Mouse (Mus musculus): ENCODE measurements at regions not wholly inside any gene's neighbourhood (a gene's known extent, or its start where the extent isn't known, plus 50 kb on each side); places are given as distances from the start of the nearest gene placed in this dataset.

DNA sequence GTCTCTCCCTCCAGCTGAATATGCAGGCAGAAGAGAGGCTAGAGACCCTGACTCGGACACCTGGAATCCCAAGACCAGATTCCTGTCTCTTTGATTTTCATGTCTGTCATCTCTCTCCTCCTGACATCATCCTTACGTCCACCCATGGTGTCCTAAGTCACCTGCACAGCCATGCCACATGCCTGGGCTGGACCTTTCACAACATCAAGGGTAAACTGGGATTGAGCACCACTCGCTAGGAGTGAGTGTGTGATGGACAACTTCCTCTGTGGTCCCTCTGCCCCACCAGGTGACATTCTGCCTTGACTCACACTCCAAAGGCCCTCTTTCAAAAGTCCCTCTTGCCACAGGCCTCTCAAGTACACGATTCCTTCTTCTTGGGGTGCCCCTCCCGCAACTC, 244.1 kb downstream of the Bcl11b start:
- no peak overlapping the region for H3K4me2 ChIP-seq (replicated peaks; ENCODE audit: low read depth)

DNA sequence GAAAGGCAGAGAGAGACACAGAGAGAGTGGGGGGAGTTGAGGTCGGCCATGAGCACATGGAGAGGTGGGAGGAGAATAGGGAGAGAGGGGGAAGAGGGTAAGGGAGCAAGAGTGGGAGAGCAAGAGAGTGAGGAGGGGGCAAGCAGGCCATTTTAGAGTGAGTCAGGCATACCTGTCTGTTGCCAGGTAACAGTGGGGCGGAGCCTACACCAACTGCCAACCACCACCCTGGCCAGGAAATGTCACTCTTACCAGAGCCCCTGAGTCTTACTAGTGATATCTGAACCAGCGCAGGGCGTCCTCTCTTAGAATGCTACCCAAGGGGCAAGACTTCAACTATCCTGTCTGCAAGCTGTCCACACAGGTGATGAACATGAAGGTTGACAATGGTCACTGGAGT, 243.5 kb downstream of the Bcl11b start:
- ATAC-seq (ENCODE audit: low FRiP score, low TSS enrichment), result no peak

More for the DNA sequence above, 244.1 kb downstream of the Bcl11b start:
- TF ChIP-seq CTCF (IDR thresholded peaks at IDR 0.05; ENCODE audit: low read depth) (no peak), EP300 (optimal IDR thresholded peaks at IDR 0.05) (no peak)
- WGBS, result 86% methylated on average over 5 of the region's 5 CpGs
- no peak for DNase-seq (ENCODE audit: low spot score)
- no peaks in the 10 kb centered on the region for H3K9me3 ChIP-seq (ENCODE audit: control insufficient read depth, low read length)
- H3K27me3 ChIP-seq (ENCODE audit: control insufficient read depth, insufficient read depth, low read length), result no peaks in the 10 kb centered on the region
- H3K4me3 ChIP-seq (ENCODE audit: low read depth, low read length), result no peak overlapping the region
- H3K4me1 ChIP-seq (replicated peaks; ENCODE audit: control insufficient read depth, insufficient read depth), result no peaks in the 10 kb centered on the region
- no peak overlapping the region for H3K9ac ChIP-seq (ENCODE audit: low read length)
- ATAC-seq (ENCODE audit: low FRiP score, low TSS enrichment), result no peak
- no peak overlapping the region for H3K27ac ChIP-seq (replicated peaks)
- no peaks in the 10 kb centered on the region for H3K36me3 ChIP-seq (ENCODE audit: control insufficient read depth, insufficient read depth, low read length)

GRCm38 (mm10) chr12:107762140-107762539, 241.3 kb downstream of the Bcl11b start:
- TF ChIP-seq CTCF (IDR thresholded peaks at IDR 0.05; ENCODE audit: low read depth) (no peak), EP300 (optimal IDR thresholded peaks at IDR 0.05) (no peak)
- H3K4me3 ChIP-seq (ENCODE audit: low read depth, low read length), result no peak overlapping the region
- DNase-seq (ENCODE audit: low spot score) (no peak), ATAC-seq (ENCODE audit: low FRiP score, low TSS enrichment) (no peak)
- H3K27ac ChIP-seq (replicated peaks), result no peak overlapping the region
- H3K9me3 ChIP-seq (ENCODE audit: control insufficient read depth, low read length), result no peaks in the 10 kb centered on the region
- no peak overlapping the region for H3K9ac ChIP-seq (ENCODE audit: low read length)
- WGBS, result 70% methylated on average over 4 of the region's 4 CpGs
- no peaks in the 10 kb centered on the region for H3K4me1 ChIP-seq (replicated peaks; ENCODE audit: control insufficient read depth, insufficient read depth)
- no peaks in the 10 kb centered on the region for H3K36me3 ChIP-seq (ENCODE audit: control insufficient read depth, insufficient read depth, low read length)
- H3K27me3 ChIP-seq (ENCODE audit: control insufficient read depth, insufficient read depth, low read length), result no peaks in the 10 kb centered on the region
- H3K4me2 ChIP-seq (replicated peaks; ENCODE audit: low read depth), result no peak overlapping the region

More for the DNA sequence above, 243.5 kb downstream of the Bcl11b start:
- no peaks in the 10 kb centered on the region for H3K27me3 ChIP-seq (ENCODE audit: control insufficient read depth, insufficient read depth, low read length)
- no peaks in the 10 kb centered on the region for H3K36me3 ChIP-seq (ENCODE audit: control insufficient read depth, insufficient read depth, low read length)
- no peak overlapping the region for H3K4me3 ChIP-seq (ENCODE audit: low read depth, low read length)
- TF ChIP-seq EP300 (optimal IDR thresholded peaks at IDR 0.05), result no peak
- TF ChIP-seq CTCF (IDR thresholded peaks at IDR 0.05; ENCODE audit: low read depth), result no peak
- no peak overlapping the region for H3K27ac ChIP-seq (replicated peaks)
- WGBS, result 84% methylated on average over 4 of the region's 4 CpGs
- no peak overlapping the region for H3K4me2 ChIP-seq (replicated peaks; ENCODE audit: low read depth)
- no peak for DNase-seq (ENCODE audit: low spot score)
- no peaks in the 10 kb centered on the region for H3K9me3 ChIP-seq (ENCODE audit: control insufficient read depth, low read length)
- no peak overlapping the region for H3K9ac ChIP-seq (ENCODE audit: low read length)
- H3K4me1 ChIP-seq (replicated peaks; ENCODE audit: control insufficient read depth, insufficient read depth), result no peaks in the 10 kb centered on the region

- Histone ChIP-seq H3K9ac (ENCODE audit: low read length) (no peak overlapping the region), H3K4me3 (ENCODE audit: low read depth, low read length) (no peak overlapping the region), H3K9me3 (ENCODE audit: control insufficient read depth, low read length) (no peaks in the 10 kb centered on the region), H3K4me1 (replicated peaks; ENCODE audit: control insufficient read depth, insufficient read depth) (no peaks in the 10 kb centered on the region), H3K4me2 (replicated peaks; ENCODE audit: low read depth) (no peak overlapping the region), H3K27ac (replicated peaks) (no peak overlapping the region), H3K27me3 (ENCODE audit: control insufficient read depth, insufficient read depth, low read length) (no peaks in the 10 kb centered on the region), H3K36me3 (ENCODE audit: control insufficient read depth, insufficient read depth, low read length) (no peaks in the 10 kb centered on the region)
- DNase-seq (ENCODE audit: low spot score) (no peak), ATAC-seq (ENCODE audit: low FRiP score, low TSS enrichment) (no peak)
- WGBS, result 64% methylated on average over 13 of the region's 13 CpGs
- no peak for TF ChIP-seq EP300 (optimal IDR thresholded peaks at IDR 0.05)
- no peak for TF ChIP-seq CTCF (IDR thresholded peaks at IDR 0.05; ENCODE audit: low read depth)
These were observed 233.4 kb downstream of the Bcl11b start for GRCm38 (mm10) chr12:107769801-107770515.

GRCm38 (mm10) chr12:107770516-107770836, 232.9 kb downstream of the Bcl11b start:
- no peak overlapping the region for H3K27ac ChIP-seq (replicated peaks)
- no peak for DNase-seq (ENCODE audit: low spot score)
- ATAC-seq (ENCODE audit: low FRiP score, low TSS enrichment), result no peak
- H3K4me3 ChIP-seq (ENCODE audit: low read depth, low read length), result no peak overlapping the region
- H3K9ac ChIP-seq (ENCODE audit: low read length), result no peak overlapping the region
- TF ChIP-seq CTCF (IDR thresholded peaks at IDR 0.05; ENCODE audit: low read depth) (no peak), EP300 (optimal IDR thresholded peaks at IDR 0.05) (no peak)
- no peak overlapping the region for H3K4me2 ChIP-seq (replicated peaks; ENCODE audit: low read depth)
- no peaks in the 10 kb centered on the region for H3K4me1 ChIP-seq (replicated peaks; ENCODE audit: control insufficient read depth, insufficient read depth)
- WGBS, result 13% methylated on average over 5 of the region's 5 CpGs
- no peaks in the 10 kb centered on the region for H3K36me3 ChIP-seq (ENCODE audit: control insufficient read depth, insufficient read depth, low read length)
- no peaks in the 10 kb centered on the region for H3K27me3 ChIP-seq (ENCODE audit: control insufficient read depth, insufficient read depth, low read length)
- no peaks in the 10 kb centered on the region for H3K9me3 ChIP-seq (ENCODE audit: control insufficient read depth, low read length)

DNA sequence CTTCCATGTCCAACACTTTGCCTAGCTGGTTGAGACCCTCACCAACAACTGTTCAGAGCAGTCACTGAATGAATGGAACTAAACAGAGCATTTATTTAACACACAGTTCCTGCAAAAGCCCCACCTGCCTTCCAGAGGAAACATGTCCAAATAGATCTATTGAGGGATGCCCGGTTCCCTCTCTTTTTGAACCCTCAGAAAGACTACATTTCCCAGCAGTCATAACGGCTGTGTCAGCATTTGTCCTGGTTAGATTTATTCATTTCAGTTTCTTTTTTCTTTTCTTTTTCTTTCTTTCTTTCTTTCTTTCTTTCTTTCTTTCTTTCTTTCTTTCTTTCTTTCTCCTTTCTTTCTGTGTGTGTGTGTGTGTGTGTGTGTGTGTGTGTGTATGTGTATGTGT, 232.1 kb downstream of the Bcl11b start:
- DNase-seq (ENCODE audit: low spot score) (no peak), ATAC-seq (ENCODE audit: low FRiP score, low TSS enrichment) (no peak)
- Histone ChIP-seq H3K9me3 (ENCODE audit: control insufficient read depth, low read length) (no peaks in the 10 kb centered on the region), H3K4me3 (ENCODE audit: low read depth, low read length) (no peak overlapping the region), H3K4me1 (replicated peaks; ENCODE audit: control insufficient read depth, insufficient read depth) (no peaks in the 10 kb centered on the region), H3K4me2 (replicated peaks; ENCODE audit: low read depth) (no peak overlapping the region), H3K27me3 (ENCODE audit: control insufficient read depth, insufficient read depth, low read length) (no peaks in the 10 kb centered on the region), H3K36me3 (ENCODE audit: control insufficient read depth, insufficient read depth, low read length) (no peaks in the 10 kb centered on the region), H3K9ac (ENCODE audit: low read length) (no peak overlapping the region), H3K27ac (replicated peaks) (no peak overlapping the region)
- TF ChIP-seq EP300 (optimal IDR thresholded peaks at IDR 0.05) (no peak), CTCF (IDR thresholded peaks at IDR 0.05; ENCODE audit: low read depth) (no peak)
- WGBS, result 57% methylated on average over 2 of the region's 2 CpGs

Data from stomach, postnatal 0 days (tissue).